Mouse (Mus musculus) liver, embryonic 13.5 days (tissue): ENCODE results near the gene Tas2r109. TPM values are rescaled to one million over a fixed set of nuclear protein-coding genes. Genes with fewer than 3 reads are reported as not detected.
"Not testable (repeated sequence)": the region's sequence is repeated elsewhere in the genome, so short reads cannot be mapped to it uniquely, and the experiment has no call there.

Experiments used
- ATAC-seq: fragments of 200-750 bp; cut with Nextera tagmentation; 2 replicates; pipeline ENCODE4 v1.8.0; 2017; ENCODE audit warnings: low read depth, mild to moderate bottlenecking, moderate number of reproducible peaks, moderate library complexity
- DNase-seq: peaks from one replicate; pipeline ENCODE4 v3.0.0; 2022
- H3K27ac ChIP-seq: fragments of 300-500 bp; sonication (generic); 2 replicates; pipeline ENCODE4 v1.5.1; 2015; ENCODE audit warnings: moderate library complexity, mild to moderate bottlenecking, inconsistent platforms
- H3K27me3 ChIP-seq: fragments of 300-500 bp; sonication (generic); 2 replicates; pipeline ENCODE4 v1.6.1; 2015; ENCODE audit warnings: mild to moderate bottlenecking, inconsistent platforms
- H3K36me3 ChIP-seq: fragments of 300-500 bp; sonication (generic); 2 replicates; pipeline ENCODE4 v1.6.1; 2015; ENCODE audit warnings: mild to moderate bottlenecking, inconsistent platforms
- H3K4me1 ChIP-seq: fragments of 300-500 bp; sonication (generic); replicated peaks from 2 replicates; pipeline ENCODE4 v1.6.1; 2015; ENCODE audit warnings: inconsistent platforms
- H3K4me2 ChIP-seq: fragments of 300-500 bp; sonication (generic); 2 replicates; pipeline ENCODE4 v1.6.1; 2015; ENCODE audit warnings: inconsistent platforms, mild to moderate bottlenecking, moderate library complexity
- H3K4me3 ChIP-seq: fragments of 300-500 bp; sonication (generic); replicated peaks from 2 replicates; pipeline ENCODE4 v1.5.1; 2015; ENCODE audit warnings: mild to moderate bottlenecking, inconsistent platforms
- H3K9ac ChIP-seq: fragments of 300-500 bp; sonication (generic); 2 replicates; pipeline ENCODE4 v1.6.1; 2015; ENCODE audit warnings: mild to moderate bottlenecking, inconsistent platforms
- H3K9me3 ChIP-seq: fragments of 300-500 bp; sonication (generic); replicated peaks from 2 replicates; pipeline ENCODE4 v1.6.1; 2016; ENCODE audit warnings: inconsistent platforms
- WGBS: fragments of 180-500 bp; shearing (Covaris S2); methylation state at CpG from one replicate; pipeline ENCODE4 v1.1.7; 2015; ENCODE audit not compliant: insufficient replicate concordance; 5-methylcytosine and 5-hydroxymethylcytosine counted together
- polyA plus RNA-seq: library from polyadenylated mRNA; unstranded; fragments of >200 nt; fragmentation: Nextera tagmentation; extraction: Ambion mirVana; gene quantifications from 2 replicates; pipeline ENCODE4 v1.2.1, GENCODE M21; 2015

Tas2r109 gene
- not detected in 2 replicates for polyA plus RNA-seq

DNA sequence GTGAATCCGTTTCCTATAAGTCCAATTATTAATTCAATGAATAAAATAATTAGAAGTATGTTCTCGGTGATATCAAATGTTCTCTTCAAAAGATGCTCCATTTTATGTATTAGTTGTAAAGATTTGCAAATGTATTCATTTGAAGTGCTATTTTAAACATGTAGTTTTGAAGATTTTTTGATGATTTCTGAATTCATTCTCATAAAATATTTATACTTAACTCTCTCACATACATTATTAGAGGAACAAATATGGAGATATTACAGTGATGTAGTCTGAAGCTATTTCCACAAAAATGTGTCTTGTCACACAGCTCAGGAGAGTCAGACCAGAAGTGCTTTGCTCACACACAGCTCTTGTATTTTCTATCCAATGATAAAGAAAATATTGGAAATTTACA is at the start of gene Tas2r109:
Tas2r109 (minus strand) TSS at position 101 of the 400 bp plus-strand sequence.
- H3K9me3 ChIP-seq, result no peaks in the 10 kb centered on the region
- H3K27me3 ChIP-seq, result no peaks in the 10 kb centered on the region
- H3K4me2 ChIP-seq, result no peak within 1 kb of the TSS
- no peaks in the 10 kb centered on the region for H3K36me3 ChIP-seq
- no peak for DNase-seq
- no peaks in the 10 kb centered on the region for H3K4me1 ChIP-seq
- H3K9ac ChIP-seq, result no peak within 1 kb of the TSS
- no peak within 1 kb of the TSS for H3K27ac ChIP-seq
- ATAC-seq, result no peak
- WGBS, result 51% methylated on average over 2 of the region's 2 CpGs
- no peak within 1 kb of the TSS for H3K4me3 ChIP-seq

DNA sequence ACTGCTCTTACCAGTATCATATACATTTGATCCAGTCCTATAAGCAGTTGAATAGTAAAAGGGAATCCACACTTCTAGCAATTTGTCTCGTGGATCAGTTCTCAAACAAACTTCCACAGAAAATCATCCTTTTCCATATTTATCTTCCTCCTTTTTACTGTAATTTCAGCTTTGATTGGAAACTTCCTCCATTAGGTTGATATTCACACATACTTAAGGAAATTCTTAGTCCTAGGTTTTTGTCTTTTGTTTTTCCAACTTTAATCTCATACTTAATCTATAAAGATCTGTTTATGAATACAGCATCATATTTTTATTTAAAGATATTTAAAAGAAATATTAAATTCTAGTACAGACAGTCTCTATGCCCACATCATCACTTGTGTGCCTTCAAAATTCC is 22.9 kb downstream of the Tas2r109 start, which contains the start of gene Tas2r131:
Tas2r131 (minus strand) TSS at position 101 of the 400 bp plus-strand sequence.
- H3K4me1 ChIP-seq, result no peaks in the 10 kb centered on the region
- no peaks in the 10 kb centered on the region for H3K9me3 ChIP-seq
- no peak within 1 kb of the TSS for H3K4me3 ChIP-seq
- H3K27me3 ChIP-seq, result no peaks in the 10 kb centered on the region
- H3K9ac ChIP-seq, result no peak within 1 kb of the TSS
- H3K4me2 ChIP-seq, result no peak within 1 kb of the TSS
- H3K27ac ChIP-seq, result no peak within 1 kb of the TSS
- 33% methylated on average over 1 of the region's 1 CpGs for whole genome bisulfite sequencing
- H3K36me3 ChIP-seq, result no peaks in the 10 kb centered on the region
- ATAC-seq (no peak), DNase-seq (no peak)

DNA sequence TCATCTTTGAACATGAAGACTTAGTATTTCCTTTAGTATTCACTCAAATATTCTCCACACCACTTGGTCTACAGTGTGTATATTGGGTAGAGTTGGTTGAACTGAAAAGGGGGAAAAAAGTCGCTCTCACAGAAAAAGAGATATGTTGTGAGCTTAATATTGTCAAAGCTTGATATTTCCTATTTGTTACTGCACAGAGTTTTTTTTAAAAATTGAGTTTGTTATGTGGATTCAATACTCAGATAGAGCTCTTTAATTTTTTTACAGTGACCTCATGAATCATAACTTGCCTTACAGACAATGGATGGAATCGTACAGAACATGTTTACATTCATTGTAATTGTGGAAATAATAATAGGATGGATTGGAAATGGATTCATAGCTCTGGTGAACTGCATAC is 30.0 kb downstream of the Tas2r109 start, which contains the start of gene Tas2r129:
Tas2r129 (plus strand) TSS at position 301 of the 400 bp plus-strand sequence.
- no peaks in the 10 kb centered on the region for H3K4me1 ChIP-seq
- no peaks in the 10 kb centered on the region for H3K9me3 ChIP-seq
- H3K27me3 ChIP-seq, result no peaks in the 10 kb centered on the region
- H3K4me3 ChIP-seq, result no peak within 1 kb of the TSS
- no peaks in the 10 kb centered on the region for H3K36me3 ChIP-seq
- no peak within 1 kb of the TSS for H3K4me2 ChIP-seq
- 59% methylated on average over 2 of the region's 2 CpGs for WGBS
- DNase-seq, result no peak
- no peak within 1 kb of the TSS for H3K9ac ChIP-seq
- no peak for ATAC-seq
- no peak within 1 kb of the TSS for H3K27ac ChIP-seq

DNA sequence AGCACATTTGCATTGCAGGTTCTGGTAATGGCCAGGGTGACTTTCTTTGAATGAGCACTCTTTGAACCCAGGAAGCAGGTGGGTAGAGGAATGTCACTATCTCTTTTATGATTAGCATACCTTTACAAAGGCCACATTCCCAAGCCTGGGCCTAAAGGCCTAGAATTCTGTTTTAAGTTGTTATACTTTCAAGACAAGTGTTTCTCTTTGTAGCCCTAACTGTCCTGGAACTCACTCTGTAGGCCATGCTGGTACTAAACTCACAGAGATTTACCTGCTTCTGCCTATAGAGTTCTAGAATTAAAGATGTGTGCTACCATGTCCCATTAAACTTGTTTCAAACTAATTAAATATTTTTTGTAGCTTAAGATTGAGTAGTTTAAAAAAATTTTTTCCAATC is 39.4 kb downstream of the Tas2r109 start:
- not testable (repeated sequence) for H3K27ac ChIP-seq, DNase-seq, H3K36me3 ChIP-seq, H3K4me1 ChIP-seq, H3K27me3 ChIP-seq, ATAC-seq, H3K4me2 ChIP-seq, H3K9ac ChIP-seq, H3K4me3 ChIP-seq, H3K9me3 ChIP-seq

Other genes with a start within 250 kb of the Tas2r109 start
- not detected in 2 replicates for gene Tas2r115, start 242.9 kb downstream of the Tas2r109 start, polyA plus RNA-seq
- gene Tas2r124, start 226.2 kb downstream of the Tas2r109 start, polyA plus RNA-seq, result not detected in 2 replicates
- not detected in 2 replicates for gene Tas2r102, start 218.8 kb downstream of the Tas2r109 start, polyA plus RNA-seq
- gene Tas2r136, start 202.8 kb downstream of the Tas2r109 start, polyA plus RNA-seq, result not detected in 2 replicates
- not detected in 2 replicates for gene Tas2r117, start 178.1 kb downstream of the Tas2r109 start, polyA plus RNA-seq
- gene Tas2r123, start 133.8 kb downstream of the Tas2r109 start, polyA plus RNA-seq, result not detected in 2 replicates
- not detected in 2 replicates for gene Tas2r116, start 125.5 kb downstream of the Tas2r109 start, polyA plus RNA-seq
- gene Tas2r110, start 113.0 kb downstream of the Tas2r109 start, polyA plus RNA-seq, result not detected in 2 replicates
- not detected in 2 replicates for gene Tas2r113, start 88.0 kb downstream of the Tas2r109 start, polyA plus RNA-seq
- not detected in 2 replicates for gene Tas2r125, start 71.3 kb downstream of the Tas2r109 start, polyA plus RNA-seq
- not detected in 2 replicates for gene Tas2r129, start 29.9 kb downstream of the Tas2r109 start, polyA plus RNA-seq
- not detected in 2 replicates for gene Tas2r131, start 23.0 kb downstream of the Tas2r109 start, polyA plus RNA-seq
- gene Tas2r103, start 56.1 kb upstream of the Tas2r109 start, polyA plus RNA-seq, result not detected in 2 replicates
- gene Tas2r140, start 74.9 kb upstream of the Tas2r109 start, polyA plus RNA-seq, result not detected in 2 replicates
- gene Smim10l1, start 123.9 kb upstream of the Tas2r109 start, polyA plus RNA-seq, result 30.1 and 39.9 TPM in 2 replicates